Mouse (Mus musculus) erythroblast, embryonic 14.5 days (primary cell): ENCODE results near the gene Gm13539. TPM values are rescaled to one million over a fixed set of nuclear protein-coding genes. Genes with fewer than 3 reads are reported as not detected.
"Not testable (repeated sequence)": the region's sequence is repeated elsewhere in the genome, so short reads cannot be mapped to it uniquely, and the experiment has no call there.

Source experiments
- H3K27me3 ChIP-seq: 2 replicates; pipeline ENCODE4 v1.6.1; 2012; ENCODE audit warnings: inconsistent platforms; ENCODE audit not compliant: control insufficient read depth
- H3K36me3 ChIP-seq: 2 replicates; pipeline ENCODE4 v1.6.1; 2012; ENCODE audit warnings: mild to moderate bottlenecking, inconsistent platforms; ENCODE audit not compliant: control insufficient read depth
- H3K4me1 ChIP-seq: 2 replicates; pipeline ENCODE4 v1.6.1; 2012; ENCODE audit warnings: inconsistent platforms; ENCODE audit not compliant: control insufficient read depth
- H3K4me3 ChIP-seq: replicated peaks from 2 replicates; pipeline ENCODE3; 2012; ENCODE audit warnings: moderate library complexity, mild to moderate bottlenecking, inconsistent platforms
- H3K9me3 ChIP-seq: 2 replicates; pipeline ENCODE4 v1.6.1; 2012; ENCODE audit warnings: low read length, inconsistent platforms, mixed read lengths; ENCODE audit not compliant: control insufficient read depth
- GATA1 ChIP-seq: IDR thresholded peaks from 2 replicates; pipeline ENCODE4 v1.6.1; 2012; ENCODE audit warnings: low read length, inconsistent platforms, mixed read lengths
- TAL1 ChIP-seq: IDR thresholded peaks from 3 replicates; pipeline ENCODE4 v1.6.1; 2012; ENCODE audit warnings: low read length, inconsistent platforms, mixed read lengths
- polyA plus RNA-seq: library from polyadenylated mRNA; stranded (reverse); fragments of >175 nt; gene quantifications from 2 replicates; pipeline ENCODE4 v1.2.3, GENCODE M21; 2012

The Gm13539 gene
- polyA plus RNA-seq, 1 experiment: not detected

GRCm38 (mm10) chr2:25811711-25812110 lies 29.7 kb downstream of the Gm13539 start:
- H3K27me3 ChIP-seq: no peaks in the 10 kb centered on the region
- H3K36me3 ChIP-seq: no peaks in the 10 kb centered on the region
- H3K9me3 ChIP-seq: no peaks in the 10 kb centered on the region
- TF ChIP-seq GATA1 (no peak), TAL1 (no peak)
- no peaks in the 10 kb centered on the region; the same call in 1 of the 2 replicates for H3K4me1 ChIP-seq
- H3K4me3 ChIP-seq: no peak overlapping the region

GRCm38 (mm10) chr2:25813364-25813763 lies 31.3 kb downstream of the Gm13539 start:
- H3K36me3 ChIP-seq: no peaks in the 10 kb centered on the region
- TF ChIP-seq TAL1 (no peak), GATA1 (no peak)
- H3K27me3 ChIP-seq: no peaks in the 10 kb centered on the region
- no peaks in the 10 kb centered on the region for H3K9me3 ChIP-seq
- H3K4me1 ChIP-seq: no peaks in the 10 kb centered on the region; the same call in 1 of the 2 replicates
- no peak overlapping the region for H3K4me3 ChIP-seq

GRCm38 (mm10) chr2:25815748-25816147 lies 33.7 kb downstream of the Gm13539 start, which contains the start of gene Glt6d1:
Gene Glt6d1 (minus strand): TSS chr2:25815848.
- not testable (repeated sequence) for H3K9me3 ChIP-seq, H3K36me3 ChIP-seq, H3K4me1 ChIP-seq, H3K4me3 ChIP-seq, H3K27me3 ChIP-seq

- TF ChIP-seq TAL1: no peak
- no peak for TF ChIP-seq GATA1
- no peaks in the 10 kb centered on the region for H3K36me3 ChIP-seq
- no peaks in the 10 kb centered on the region for H3K4me1 ChIP-seq
- no peaks in the 10 kb centered on the region for H3K27me3 ChIP-seq
- H3K4me3 ChIP-seq: no peak within 1 kb of the TSS
- H3K9me3 ChIP-seq: no peaks in the 10 kb centered on the region
These were observed 40.7 kb downstream of the Gm13539 start, which contains the start of gene Lcn9 for GRCm38 (mm10) chr2:25822806-25823205. Gene Lcn9 (plus strand): TSS chr2:25823153.

- H3K9me3 ChIP-seq: no peaks in the 10 kb centered on the region
- TF ChIP-seq TAL1 (no peak), GATA1 (no peak)
- no peaks in the 10 kb centered on the region for H3K27me3 ChIP-seq
- no peaks in the 10 kb centered on the region for H3K36me3 ChIP-seq
- H3K4me3 ChIP-seq: no peak overlapping the region
- H3K4me1 ChIP-seq: no peaks in the 10 kb centered on the region
These were observed 42.7 kb downstream of the Gm13539 start for GRCm38 (mm10) chr2:25824751-25825150.

GRCm38 (mm10) chr2:25828344-25828947 lies 46.4 kb downstream of the Gm13539 start:
- Histone ChIP-seq H3K4me1 (no peaks in the 10 kb centered on the region), H3K27me3 (no peaks in the 10 kb centered on the region), H3K4me3 (no peak overlapping the region), H3K9me3 (no peaks in the 10 kb centered on the region), H3K36me3 (no peaks in the 10 kb centered on the region)
- no peak for TF ChIP-seq TAL1
- no peak for TF ChIP-seq GATA1

GRCm38 (mm10) chr2:25830786-25831185 lies 48.7 kb downstream of the Gm13539 start:
- no peaks in the 10 kb centered on the region for H3K4me1 ChIP-seq
- TF ChIP-seq GATA1 (no peak), TAL1 (no peak)
- H3K4me3 ChIP-seq: no peak overlapping the region
- H3K36me3 ChIP-seq: no peaks in the 10 kb centered on the region
- H3K27me3 ChIP-seq: no peaks in the 10 kb centered on the region
- no peaks in the 10 kb centered on the region for H3K9me3 ChIP-seq

- H3K27me3 ChIP-seq: no peaks in the 10 kb centered on the region
- no peaks in the 10 kb centered on the region for H3K9me3 ChIP-seq
- no peak for TF ChIP-seq GATA1
- no peaks in the 10 kb centered on the region for H3K4me1 ChIP-seq
- H3K4me3 ChIP-seq: no peak overlapping the region
- H3K36me3 ChIP-seq: no peaks in the 10 kb centered on the region
These were observed 54.2 kb downstream of the Gm13539 start for GRCm38 (mm10) chr2:25836291-25836690.

Other genes with a start within 250 kb of the Gm13539 start
- 0.84 and 0.95 TPM in 2 replicates for gene Traf2, start 235.3 kb upstream of the Gm13539 start, polyA plus RNA-seq
- 168 and 190 TPM in 2 replicates for gene Edf1, start 224.4 kb upstream of the Gm13539 start, polyA plus RNA-seq
- gene Mamdc4, start 207.4 kb upstream of the Gm13539 start, polyA plus RNA-seq: 0.09 and 0.38 TPM in 2 replicates
- gene Phpt1, start 207.0 kb upstream of the Gm13539 start, polyA plus RNA-seq: 0.21 and 0.30 TPM in 2 replicates
- 0.01 TPM in 1 of 2 replicates, not detected in the other for gene Ajm1, start 200.5 kb upstream of the Gm13539 start, polyA plus RNA-seq
- gene Rabl6, start 173.7 kb upstream of the Gm13539 start, polyA plus RNA-seq: 4.6 and 6.1 TPM in 2 replicates
- gene Ccdc183, start 164.6 kb upstream of the Gm13539 start, polyA plus RNA-seq: not detected in 2 replicates
- gene Tmem141, start 160.3 kb upstream of the Gm13539 start, polyA plus RNA-seq: 0.15 TPM in 1 of 2 replicates, not detected in the other
- 0.80 and 0.94 TPM in 2 replicates for gene Fcna, start 154.2 kb upstream of the Gm13539 start, polyA plus RNA-seq
- gene Lcn8, start 129.1 kb upstream of the Gm13539 start, polyA plus RNA-seq: not detected in 2 replicates
- gene Lcn5, start 124.3 kb upstream of the Gm13539 start, polyA plus RNA-seq: not detected in 2 replicates
- gene Lcn6, start 105.5 kb upstream of the Gm13539 start, polyA plus RNA-seq: not detected in 2 replicates
- not detected in 2 replicates for gene Lcn10, start 99.5 kb upstream of the Gm13539 start, polyA plus RNA-seq
- not detected in 2 replicates for gene Obp2a, start 82.2 kb upstream of the Gm13539 start, polyA plus RNA-seq
- gene Bmyc, start 75.5 kb upstream of the Gm13539 start, polyA plus RNA-seq: 0.37 and 0.53 TPM in 2 replicates
- not detected in 2 replicates for gene Obp2b, start 45.2 kb upstream of the Gm13539 start, polyA plus RNA-seq
- not detected in 2 replicates for gene Lcn3, start 16.7 kb upstream of the Gm13539 start, polyA plus RNA-seq
- not detected in 2 replicates for gene Lcn11, start 5.2 kb upstream of the Gm13539 start, polyA plus RNA-seq
- gene Glt6d1, start 33.6 kb downstream of the Gm13539 start, polyA plus RNA-seq: not detected in 2 replicates
- not detected in 2 replicates for gene Lcn9, start 40.9 kb downstream of the Gm13539 start, polyA plus RNA-seq
- not detected in 2 replicates for gene Sohlh1, start 65.0 kb downstream of the Gm13539 start, polyA plus RNA-seq
- not detected in 2 replicates for gene Kcnt1, start 81.5 kb downstream of the Gm13539 start, polyA plus RNA-seq
- 0.53 and 0.75 TPM in 2 replicates for gene Camsap1, start 201.0 kb downstream of the Gm13539 start, polyA plus RNA-seq
- gene Ubac1, start 239.5 kb downstream of the Gm13539 start, polyA plus RNA-seq: 155 and 250 TPM in 2 replicates